Mouse (Mus musculus): ENCODE data around the gene Atp5c1. TPM values are rescaled to one million over a fixed set of nuclear protein-coding genes. Genes with fewer than 3 reads are reported as not detected.

Atp5c1 gene
- polyA plus RNA-seq, 1 experiment from 2014 or later = 993 TPM

DNA sequence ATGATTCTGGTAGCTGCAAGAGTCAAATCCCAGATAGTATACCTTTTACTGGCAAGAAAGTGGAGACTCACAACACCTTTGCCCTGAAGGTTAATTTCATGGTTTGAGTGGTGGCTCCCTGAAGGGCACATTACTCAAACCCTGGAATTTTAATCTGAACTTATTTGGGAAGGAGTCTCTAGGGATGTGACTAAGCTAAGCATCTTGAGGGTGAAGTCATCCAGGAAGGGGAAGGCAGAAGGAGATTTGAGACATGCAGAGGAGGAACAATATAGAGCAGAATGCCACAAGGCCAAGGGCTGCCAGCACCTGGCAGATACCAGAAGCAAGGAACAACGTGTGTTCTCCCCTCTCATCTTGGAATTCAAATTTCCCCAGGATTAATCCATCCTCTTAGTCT, 38.4 kb upstream of the Atp5c1 start:
- WGBS = 61% methylated on average over 1 of the region's 1 CpGs
- ATAC-seq = no peak
- Histone ChIP-seq H3K9ac (ENCODE audit: low read depth, low read length) (no peak overlapping the region), H3K36me3 (ENCODE audit: control insufficient read depth, insufficient read depth) (no peaks in the 10 kb centered on the region), H3K4me1 (replicated peaks; ENCODE audit: control insufficient read depth, insufficient read depth, low read length) (no peaks in the 10 kb centered on the region), H3K9me3 (ENCODE audit: control insufficient read depth) (no peaks in the 10 kb centered on the region), H3K27me3 (replicated peaks; ENCODE audit: control insufficient read depth, insufficient read depth, low read length) (no peaks in the 10 kb centered on the region), H3K27ac (ENCODE audit: low read depth, low read length) (no peak overlapping the region), H3K4me2 (replicated peaks; ENCODE audit: low read depth) (no peak overlapping the region), H3K4me3 (ENCODE audit: low read depth, low read length) (no peak overlapping the region)
- no peak for TF ChIP-seq CTCF (IDR thresholded peaks at IDR 0.05; ENCODE audit: low read depth)

DNA sequence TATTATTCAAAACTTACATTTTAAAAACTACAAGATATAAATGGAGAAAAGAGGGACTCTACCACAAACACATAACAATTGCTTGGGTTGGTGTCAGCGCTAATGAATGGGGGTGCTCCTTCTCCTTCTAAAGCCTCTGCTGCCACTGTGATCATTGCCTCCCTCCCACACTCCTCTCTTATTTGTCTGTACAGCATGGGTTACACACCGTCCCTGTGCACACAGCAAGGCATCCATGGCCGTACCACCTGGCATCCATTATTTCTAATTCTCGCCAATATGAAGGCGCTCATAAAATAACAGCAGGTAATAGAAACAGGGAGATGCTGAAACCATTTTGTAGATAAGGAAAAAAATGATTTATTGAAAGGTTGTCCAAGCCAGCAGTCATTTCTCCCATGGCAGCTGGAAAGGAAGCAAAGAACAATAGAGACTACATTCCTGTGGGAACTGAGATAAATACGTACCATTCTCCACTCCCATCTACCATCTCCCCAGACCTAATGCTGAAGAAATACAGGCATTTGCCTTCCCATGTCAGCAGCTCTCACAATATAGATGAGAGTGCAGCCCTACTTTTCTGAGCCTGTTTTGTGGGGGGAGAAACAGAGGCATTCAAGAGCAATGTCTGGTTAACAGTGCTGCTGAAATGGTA, 28.4 kb upstream of the Atp5c1 start:
- Histone ChIP-seq H3K4me1 (replicated peaks; ENCODE audit: control insufficient read depth, insufficient read depth, low read length) (no peaks in the 10 kb centered on the region), H3K9ac (ENCODE audit: low read depth, low read length) (no peak overlapping the region), H3K4me2 (replicated peaks; ENCODE audit: low read depth) (no peak overlapping the region), H3K9me3 (ENCODE audit: control insufficient read depth) (no peaks in the 10 kb centered on the region), H3K27ac (ENCODE audit: low read depth, low read length) (no peak overlapping the region), H3K4me3 (ENCODE audit: low read depth, low read length) (no peak overlapping the region), H3K27me3 (replicated peaks; ENCODE audit: control insufficient read depth, insufficient read depth, low read length) (no peaks in the 10 kb centered on the region), H3K36me3 (ENCODE audit: control insufficient read depth, insufficient read depth) (no peaks in the 10 kb centered on the region)
- no peak for TF ChIP-seq CTCF (IDR thresholded peaks at IDR 0.05; ENCODE audit: low read depth)
- ATAC-seq = no peak
- 75% methylated on average over 6 of the region's 6 CpGs for WGBS

DNA sequence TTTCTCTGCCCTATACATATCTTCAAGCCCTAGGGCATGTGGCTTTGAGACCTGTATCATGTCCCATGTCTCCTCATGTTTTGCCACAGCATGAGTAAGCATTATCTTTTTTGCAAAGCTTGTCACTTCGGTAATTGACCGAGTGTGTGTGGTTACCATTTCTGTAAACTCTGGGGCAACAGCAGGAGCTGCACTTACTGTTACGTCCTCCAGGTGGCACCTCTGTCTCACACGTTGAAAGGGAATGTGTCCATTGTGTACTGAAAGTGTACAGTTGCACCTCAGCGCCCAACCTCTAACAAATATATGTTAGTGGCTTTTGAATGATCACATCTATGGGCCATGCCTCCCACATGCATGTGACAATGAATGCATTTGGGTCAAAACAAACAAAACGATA, 20.9 kb upstream of the Atp5c1 start:
- Histone ChIP-seq H3K27me3 (replicated peaks; ENCODE audit: control insufficient read depth, insufficient read depth, low read length) (no peaks in the 10 kb centered on the region), H3K27ac (ENCODE audit: low read depth, low read length) (no peak overlapping the region), H3K36me3 (ENCODE audit: control insufficient read depth, insufficient read depth) (no peaks in the 10 kb centered on the region), H3K4me3 (ENCODE audit: low read depth, low read length) (no peak overlapping the region), H3K9me3 (ENCODE audit: control insufficient read depth) (no peaks in the 10 kb centered on the region), H3K9ac (ENCODE audit: low read depth, low read length) (no peak overlapping the region), H3K4me2 (replicated peaks; ENCODE audit: low read depth) (no peak overlapping the region), H3K4me1 (replicated peaks; ENCODE audit: control insufficient read depth, insufficient read depth, low read length) (no peaks in the 10 kb centered on the region)
- 40% methylated on average over 6 of the region's 6 CpGs for WGBS
- ATAC-seq = 0 out of 2 replicates have a peak, but pooled peaks have one; percentile 48
- TF ChIP-seq CTCF (IDR thresholded peaks at IDR 0.05; ENCODE audit: low read depth) = peak; percentile 93

DNA sequence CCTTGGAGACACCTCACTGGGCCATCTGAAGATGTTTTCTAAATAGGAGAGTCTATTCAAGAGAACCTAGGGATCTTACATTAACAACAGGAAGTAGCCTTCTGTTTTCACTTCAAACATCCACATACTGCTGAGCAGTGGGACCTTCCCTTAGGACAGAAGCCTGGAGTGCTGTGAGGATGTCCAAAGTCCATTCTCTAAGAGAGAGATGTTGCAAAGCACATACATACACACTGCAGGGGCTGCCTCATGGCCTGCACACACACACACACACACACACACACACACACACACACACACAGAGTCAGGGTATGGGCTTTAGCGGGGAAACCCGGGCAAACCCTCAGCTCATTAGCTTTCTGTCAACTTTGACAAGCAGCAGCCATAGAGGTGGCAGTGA, 20.2 kb upstream of the Atp5c1 start:
- WGBS = 38% methylated on average over 2 of the region's 2 CpGs

DNA sequence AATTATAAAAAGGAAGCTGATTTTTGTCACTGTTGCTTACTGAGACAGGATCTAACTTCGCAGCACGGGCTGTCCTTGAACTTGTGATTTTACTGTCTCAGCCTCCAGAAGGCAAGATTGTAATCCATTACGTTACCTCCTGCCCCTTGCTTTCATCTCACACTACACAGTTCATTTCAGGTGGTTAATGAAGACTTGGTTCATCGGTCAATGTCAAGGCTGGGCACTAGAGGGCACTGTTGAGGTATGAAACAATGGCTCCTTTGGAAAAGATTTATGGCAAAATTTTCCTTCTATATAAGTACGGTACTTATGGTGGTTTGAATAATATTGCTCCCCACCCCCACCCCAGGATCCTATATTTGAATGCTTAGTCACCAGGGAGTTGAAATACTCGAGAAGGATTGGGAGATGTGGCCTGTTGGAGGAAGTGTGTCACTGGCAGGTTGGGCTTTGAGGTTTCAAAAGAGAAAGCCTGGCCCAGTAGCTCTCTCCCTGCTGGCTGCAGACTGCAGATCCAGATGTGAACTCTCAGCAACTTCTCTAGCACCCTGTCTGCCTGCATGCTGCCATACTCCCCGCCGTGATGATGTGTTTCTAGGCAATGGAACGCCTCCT, 18.4 kb upstream of the Atp5c1 start:
- WGBS = 31% methylated on average over 9 of the region's 9 CpGs
- H3K27me3 ChIP-seq (replicated peaks; ENCODE audit: control insufficient read depth, insufficient read depth, low read length) = no peaks in the 10 kb centered on the region
- no peaks in the 10 kb centered on the region for H3K36me3 ChIP-seq (ENCODE audit: control insufficient read depth, insufficient read depth)
- H3K9me3 ChIP-seq (ENCODE audit: control insufficient read depth) = no peaks in the 10 kb centered on the region
- H3K4me3 ChIP-seq (ENCODE audit: low read depth, low read length) = no peak overlapping the region
- no peak overlapping the region for H3K27ac ChIP-seq (ENCODE audit: low read depth, low read length)
- H3K9ac ChIP-seq (ENCODE audit: low read depth, low read length) = no peak overlapping the region
- no peak overlapping the region for H3K4me2 ChIP-seq (replicated peaks; ENCODE audit: low read depth)
- H3K4me1 ChIP-seq (replicated peaks; ENCODE audit: control insufficient read depth, insufficient read depth, low read length) = no peaks in the 10 kb centered on the region
- no peak for ATAC-seq
- peak; percentile 78 for TF ChIP-seq CTCF (IDR thresholded peaks at IDR 0.05; ENCODE audit: low read depth)

More for the DNA sequence above, 20.2 kb upstream of the Atp5c1 start:
- H3K27ac ChIP-seq (ENCODE audit: low read depth, low read length) = no peak overlapping the region
- H3K4me2 ChIP-seq (replicated peaks; ENCODE audit: low read depth) = no peak overlapping the region
- no peaks in the 10 kb centered on the region for H3K4me1 ChIP-seq (replicated peaks; ENCODE audit: control insufficient read depth, insufficient read depth, low read length)
- H3K9me3 ChIP-seq (ENCODE audit: control insufficient read depth) = no peaks in the 10 kb centered on the region
- no peak overlapping the region for H3K4me3 ChIP-seq (ENCODE audit: low read depth, low read length)
- no peak for TF ChIP-seq CTCF (IDR thresholded peaks at IDR 0.05; ENCODE audit: low read depth)
- no peak overlapping the region for H3K9ac ChIP-seq (ENCODE audit: low read depth, low read length)
- peak; percentile 79 for ATAC-seq
- H3K36me3 ChIP-seq (ENCODE audit: control insufficient read depth, insufficient read depth) = no peaks in the 10 kb centered on the region
- no peaks in the 10 kb centered on the region for H3K27me3 ChIP-seq (replicated peaks; ENCODE audit: control insufficient read depth, insufficient read depth, low read length)

DNA sequence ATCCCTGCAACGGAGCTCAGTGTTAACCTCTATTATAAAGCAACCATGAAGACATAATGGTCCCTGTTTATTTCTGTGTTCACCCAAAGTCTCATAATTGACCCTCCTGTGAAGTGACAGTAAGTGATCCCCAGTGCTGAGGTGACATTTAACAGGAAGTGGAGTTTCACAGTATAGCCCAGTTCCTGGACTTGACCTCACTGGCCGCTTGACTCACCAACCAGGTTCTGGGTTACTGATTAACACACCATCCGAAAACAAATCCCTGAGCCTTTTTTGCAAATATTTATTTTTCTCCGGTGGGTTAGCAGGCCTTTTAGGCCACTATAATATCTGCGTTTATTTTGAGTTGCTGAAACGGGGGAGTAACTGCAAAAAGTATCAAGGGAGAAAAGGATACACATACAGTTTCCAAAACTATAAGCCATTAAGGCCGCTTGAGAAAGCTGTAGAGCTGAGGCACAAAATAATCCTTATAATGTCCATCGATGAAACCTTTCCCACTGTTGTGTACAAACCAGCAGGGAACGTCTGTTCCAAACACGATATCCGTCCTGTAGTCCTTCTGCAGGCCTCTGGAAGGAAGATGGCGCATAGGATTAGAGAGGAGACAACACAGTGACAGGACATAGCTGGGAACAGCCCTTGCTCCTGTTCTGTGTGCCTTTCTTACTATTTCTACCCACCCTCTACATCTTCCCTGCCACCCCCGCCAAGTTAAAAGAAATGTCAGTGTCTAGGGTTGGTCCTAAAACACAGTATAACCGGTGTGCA, 14.2 kb upstream of the Atp5c1 start:
- WGBS = 51% methylated on average over 14 of the region's 14 CpGs
- no peak overlapping the region for H3K9ac ChIP-seq (ENCODE audit: low read depth, low read length)
- H3K36me3 ChIP-seq (ENCODE audit: control insufficient read depth, insufficient read depth) = peaks cover 19% of the 10 kb centered on the region
- TF ChIP-seq CTCF (IDR thresholded peaks at IDR 0.05; ENCODE audit: low read depth) = no peak
- ATAC-seq = peak; percentile 78; the same call in 1 of the 2 replicates
- H3K4me1 ChIP-seq (replicated peaks; ENCODE audit: control insufficient read depth, insufficient read depth, low read length) = no peaks in the 10 kb centered on the region
- peak overlapping the region; percentile 22; the same call in 1 of the 2 replicates for H3K4me2 ChIP-seq (replicated peaks; ENCODE audit: low read depth)
- H3K9me3 ChIP-seq (ENCODE audit: control insufficient read depth) = no peaks in the 10 kb centered on the region
- no peak overlapping the region for H3K4me3 ChIP-seq (ENCODE audit: low read depth, low read length)
- no peaks in the 10 kb centered on the region for H3K27me3 ChIP-seq (replicated peaks; ENCODE audit: control insufficient read depth, insufficient read depth, low read length)
- no peak overlapping the region for H3K27ac ChIP-seq (ENCODE audit: low read depth, low read length)

Data from intestine, postnatal 0 days (tissue).